Mouse (Mus musculus) small intestine, adult 2 months (tissue): ENCODE data around the gene Ryk.

Experiments used
- CTCF ChIP-seq: fragments of 200-500 bp; IDR thresholded peaks from 2 replicates; pipeline ENCODE4 v1.5.1; 2012; ENCODE audit warnings: low read depth, mild to moderate bottlenecking, control low read depth, inconsistent platforms, low read length, moderate library complexity, mixed read lengths; ENCODE audit not compliant: insufficient replicate concordance, insufficient read length; ENCODE audit errors: extremely low read depth
- POLR2A ChIP-seq: fragments of 200-500 bp; IDR thresholded peaks from 2 replicates; pipeline ENCODE4 v1.6.1; 2012; ENCODE audit warnings: low read depth, mild to moderate bottlenecking, control low read depth, inconsistent platforms, low read length, moderate library complexity

- no peak for TF ChIP-seq CTCF
- no peak for TF ChIP-seq POLR2A
Observed at GRCm38 (mm10) chr9:102842498-102842897, 7.8 kb downstream of the Ryk start.
